Mouse (Mus musculus): ENCODE measurements around the gene Xpo4. TPM values are rescaled to one million over a fixed set of nuclear protein-coding genes. Genes with fewer than 3 reads are reported as not detected.

Gene Xpo4
- 11.0 TPM in 2 replicates for polyA plus RNA-seq (2015; fragmentation: Nextera tagmentation; extraction: Ambion mirVana)

GRCm38 (mm10) chr14:57664822-57665627, at the start of gene Xpo4:
Xpo4 (minus strand) TSS chr14:57665430.
- no peaks in the 10 kb centered on the region for H3K9me3 ChIP-seq (replicated peaks; ENCODE audit: low read length)
- ATAC-seq (replicated peaks; ENCODE audit: low FRiP score, low read depth), result peak; percentile 92

GRCm38 (mm10) chr14:57712884-57713283, 47.7 kb upstream of the Xpo4 start:
- TF ChIP-seq CTCF (IDR thresholded peaks at IDR 0.05; ENCODE audit: low read depth), result no peak
- WGBS, result 92% methylated on average over 1 of the region's 1 CpGs
- peaks cover 7% of the 10 kb centered on the region; the same call in 1 of the 2 replicates for H3K4me1 ChIP-seq (replicated peaks; ENCODE audit: insufficient read depth, low read length)
- ATAC-seq (replicated peaks; ENCODE audit: low FRiP score, low read depth) (no peak), DNase-seq (ENCODE audit: low spot score) (no peak)
- H3K9ac ChIP-seq (ENCODE audit: low read depth, low read length), result no peak overlapping the region
- no peak overlapping the region for H3K4me3 ChIP-seq (replicated peaks; ENCODE audit: low read depth, low read length)
- H3K27me3 ChIP-seq (ENCODE audit: insufficient read depth, low read length), result no peaks in the 10 kb centered on the region
- H3K36me3 ChIP-seq (ENCODE audit: insufficient read depth, low read length), result 0 out of 2 replicates have a peak, but pooled peaks cover 4% of the 10 kb centered on the region
- no peak overlapping the region for H3K27ac ChIP-seq
- no peak overlapping the region for H3K4me2 ChIP-seq (ENCODE audit: low read length)
- no peaks in the 10 kb centered on the region for H3K9me3 ChIP-seq (replicated peaks; ENCODE audit: low read length)

More at GRCm38 (mm10) chr14:57664822-57665627, at the start of gene Xpo4:
- 0 out of 2 replicates have a peak, but pooled peaks cover 9% of the 10 kb centered on the region for H3K4me1 ChIP-seq (replicated peaks; ENCODE audit: insufficient read depth, low read length)
- H3K36me3 ChIP-seq (ENCODE audit: insufficient read depth, low read length), result no peaks in the 10 kb centered on the region; the same call in 1 of the 2 replicates
- peak; percentile 45; the same call in 1 of the 2 replicates for TF ChIP-seq CTCF (IDR thresholded peaks at IDR 0.05; ENCODE audit: low read depth)
- peak within 1 kb of the TSS; percentile 62 for H3K4me2 ChIP-seq (ENCODE audit: low read length)
- peak within 1 kb of the TSS; percentile 91 for H3K27ac ChIP-seq
- peak within 1 kb of the TSS; percentile 81 for H3K4me3 ChIP-seq (replicated peaks; ENCODE audit: low read depth, low read length)
- H3K27me3 ChIP-seq (ENCODE audit: insufficient read depth, low read length), result no peaks in the 10 kb centered on the region
- peak within 1 kb of the TSS; percentile 84 for H3K9ac ChIP-seq (ENCODE audit: low read depth, low read length)
- peak; percentile 87 for DNase-seq (ENCODE audit: low spot score)
- under 1% methylated on average over 80 of the region's 80 CpGs for WGBS

- no peak overlapping the region for H3K4me3 ChIP-seq (replicated peaks; ENCODE audit: low read depth, low read length)
- no peaks in the 10 kb centered on the region for H3K9me3 ChIP-seq (replicated peaks; ENCODE audit: low read length)
- no peak overlapping the region for H3K4me2 ChIP-seq (ENCODE audit: low read length)
- H3K27ac ChIP-seq, result no peak overlapping the region
- WGBS, result 72% methylated on average over 6 of the region's 6 CpGs
- TF ChIP-seq CTCF (IDR thresholded peaks at IDR 0.05; ENCODE audit: low read depth), result no peak
- H3K4me1 ChIP-seq (replicated peaks; ENCODE audit: insufficient read depth, low read length), result peaks cover 21% of the 10 kb centered on the region
- no peak overlapping the region for H3K9ac ChIP-seq (ENCODE audit: low read depth, low read length)
- H3K36me3 ChIP-seq (ENCODE audit: insufficient read depth, low read length), result no peaks in the 10 kb centered on the region
- DNase-seq (ENCODE audit: low spot score) (no peak), ATAC-seq (replicated peaks; ENCODE audit: low FRiP score, low read depth) (no peak)
- H3K27me3 ChIP-seq (ENCODE audit: insufficient read depth, low read length), result no peaks in the 10 kb centered on the region
These were observed 45.8 kb upstream of the Xpo4 start for GRCm38 (mm10) chr14:57711059-57711458.

GRCm38 (mm10) chr14:57709171-57709570, 43.9 kb upstream of the Xpo4 start:
- Histone ChIP-seq H3K27me3 (ENCODE audit: insufficient read depth, low read length) (no peaks in the 10 kb centered on the region), H3K4me2 (ENCODE audit: low read length) (no peak overlapping the region), H3K27ac (peak overlapping the region; percentile 62), H3K9ac (ENCODE audit: low read depth, low read length) (no peak overlapping the region), H3K36me3 (ENCODE audit: insufficient read depth, low read length) (0 out of 2 replicates have a peak, but pooled peaks cover 8% of the 10 kb centered on the region), H3K4me1 (replicated peaks; ENCODE audit: insufficient read depth, low read length) (peaks cover 21% of the 10 kb centered on the region), H3K9me3 (replicated peaks; ENCODE audit: low read length) (no peaks in the 10 kb centered on the region), H3K4me3 (replicated peaks; ENCODE audit: low read depth, low read length) (no peak overlapping the region)
- ATAC-seq (replicated peaks; ENCODE audit: low FRiP score, low read depth), result 0 out of 2 replicates have a peak, but pooled peaks have one; percentile 36
- WGBS, result 70% methylated on average over 10 of the region's 10 CpGs
- TF ChIP-seq CTCF (IDR thresholded peaks at IDR 0.05; ENCODE audit: low read depth), result no peak
- peak; percentile 58 for DNase-seq (ENCODE audit: low spot score)

- peak; percentile 42 for DNase-seq (ENCODE audit: low spot score)
These were observed 43.4 kb upstream of the Xpo4 start for GRCm38 (mm10) chr14:57708580-57708979.

GRCm38 (mm10) chr14:57707100-57707893, 42.1 kb upstream of the Xpo4 start:
- Histone ChIP-seq H3K9ac (ENCODE audit: low read depth, low read length) (peak overlapping the region; percentile 44; the same call in 1 of the 2 replicates), H3K9me3 (replicated peaks; ENCODE audit: low read length) (no peaks in the 10 kb centered on the region), H3K4me1 (replicated peaks; ENCODE audit: insufficient read depth, low read length) (peaks cover 21% of the 10 kb centered on the region), H3K4me2 (ENCODE audit: low read length) (no peak overlapping the region; the same call in 1 of the 2 replicates), H3K36me3 (ENCODE audit: insufficient read depth, low read length) (peaks cover 19% of the 10 kb centered on the region), H3K27ac (peak overlapping the region; percentile 85), H3K4me3 (replicated peaks; ENCODE audit: low read depth, low read length) (no peak overlapping the region), H3K27me3 (ENCODE audit: insufficient read depth, low read length) (no peaks in the 10 kb centered on the region)
- ATAC-seq (replicated peaks; ENCODE audit: low FRiP score, low read depth) (no peak), DNase-seq (ENCODE audit: low spot score) (peak; percentile 73)
- WGBS, result 44% methylated on average over 18 of the region's 18 CpGs
- TF ChIP-seq CTCF (IDR thresholded peaks at IDR 0.05; ENCODE audit: low read depth), result no peak

More at GRCm38 (mm10) chr14:57708580-57708979, 43.4 kb upstream of the Xpo4 start:
- TF ChIP-seq CTCF (IDR thresholded peaks at IDR 0.05; ENCODE audit: low read depth), result no peak
- Histone ChIP-seq H3K9me3 (replicated peaks; ENCODE audit: low read length) (no peaks in the 10 kb centered on the region), H3K4me2 (ENCODE audit: low read length) (no peak overlapping the region), H3K4me3 (replicated peaks; ENCODE audit: low read depth, low read length) (no peak overlapping the region), H3K27ac (peak overlapping the region; percentile 62; the same call in 1 of the 2 replicates), H3K36me3 (ENCODE audit: insufficient read depth, low read length) (peaks cover 11% of the 10 kb centered on the region; the same call in 1 of the 2 replicates), H3K4me1 (replicated peaks; ENCODE audit: insufficient read depth, low read length) (peaks cover 21% of the 10 kb centered on the region), H3K27me3 (ENCODE audit: insufficient read depth, low read length) (no peaks in the 10 kb centered on the region), H3K9ac (ENCODE audit: low read depth, low read length) (no peak overlapping the region)
- WGBS, result 72% methylated on average over 7 of the region's 7 CpGs
- no peak for ATAC-seq (replicated peaks; ENCODE audit: low FRiP score, low read depth)

Measured in kidney, postnatal 0 days (tissue).